Comparison of ENCODE assay signal across 9 mouse cellular contexts in genomic region chr8:122459990-122460389, GRCm38 (mm10). TPM values are rescaled to one million over a fixed set of nuclear protein-coding genes. Genes with fewer than 3 reads are reported as not detected.
DNase-seq lines count a peak whose midpoint lies in the region; ATAC-seq and TF ChIP-seq lines count a peak whose summit lies in the region.
"Had no signal": no experiment of that assay in that cellular context is flagged by ENCODE, and none has a peak within 500 bp of the region (broad histone marks: within the 10 kb centered on the region; RNA-seq: fewer than 3 reads in every experiment).

No protein-coding gene starts in this region.

- ATAC-seq in heart, embryonic 14.5 days (ENCODE audit: insufficient number of reproducible peaks, insufficient read depth, low FRiP score, low read depth) = no peak
- ATAC-seq in midbrain, postnatal 0 days (ENCODE audit: low FRiP score) = no peak

- H3K4me3 ChIP-seq in heart, embryonic 14.5 days (ENCODE audit: control insufficient read depth in 1 of 2, insufficient read depth in 1 of 2, low read depth in 1 of 2, low read length in 2 of 2) = peak overlapping the region; percentile 38 to 42
- H3K4me3 ChIP-seq in ES-Bruce4 (ENCODE audit: low read depth, low read length) = peak overlapping the region; percentile 71
- H3K4me3 ChIP-seq in midbrain, postnatal 0 days (ENCODE audit: low read depth, low read length) = peak overlapping the region; percentile 40

- TF ChIP-seq POLR2A in ES-Bruce4 (IDR thresholded peaks at IDR 0.05; ENCODE audit: insufficient read depth, low read length) = no peak

- peak overlapping the region; percentile 81 for H3K4me2 ChIP-seq in heart, embryonic 14.5 days (ENCODE audit: low read length)
- H3K4me2 ChIP-seq in midbrain, postnatal 0 days (ENCODE audit: low read depth, low read length, poor library complexity, severe bottlenecking) = peak overlapping the region; percentile 87

- TF ChIP-seq CTCF in ES-Bruce4 (IDR thresholded peaks at IDR 0.05; ENCODE audit: low read depth, low read length) = no peak
- TF ChIP-seq CTCF in midbrain, postnatal 0 days (IDR thresholded peaks at IDR 0.05) = no peak

- H3K9ac ChIP-seq in heart, embryonic 14.5 days (ENCODE audit: low read length) = peak overlapping the region; percentile 64
- H3K9ac ChIP-seq in ES-Bruce4 (ENCODE audit: low read depth, poor library complexity, severe bottlenecking) = peak overlapping the region; percentile 68
- H3K9ac ChIP-seq in midbrain, postnatal 0 days (replicated peaks; ENCODE audit: low read length, poor library complexity, severe bottlenecking) = no peak overlapping the region

- H3K27ac ChIP-seq in heart, embryonic 14.5 days (replicated peaks in 1 of 2; ENCODE audit: control insufficient read depth in 1 of 2, insufficient read depth in 1 of 2, low read depth in 2 of 2, low read length in 2 of 2) = no peak overlapping the region
- H3K27ac ChIP-seq in ES-Bruce4 (ENCODE audit: insufficient read depth, low read length) = no peak overlapping the region
- no peak overlapping the region for H3K27ac ChIP-seq in midbrain, postnatal 0 days (ENCODE audit: low read depth, low read length)

- no peak for DNase-seq in heart, adult 8-10 months (ENCODE audit: low spot score)
- peak; percentile 69 for DNase-seq in induced T-regulatory cell, adult 2 months (ENCODE audit: low read depth)
- no peak for DNase-seq in midbrain, postnatal 0 days (ENCODE audit: low spot score)
- DNase-seq in adrenal gland, postnatal 14 days = no peak
- no peak for DNase-seq in spleen, adult 18-20 months
- no peak for DNase-seq in layer of hippocampus, adult 9-11 months

- no peak for TF ChIP-seq EP300 in ES-Bruce4 (IDR thresholded peaks at IDR 0.05; ENCODE audit: insufficient read depth, low read depth, low read length)

- H3K27me3 ChIP-seq in heart, embryonic 14.5 days (ENCODE audit: control insufficient read depth, insufficient read depth, low read length) = peaks cover 19% of the 10 kb centered on the region
- H3K27me3 ChIP-seq in ES-Bruce4 (ENCODE audit: control insufficient read depth, insufficient read depth, low read length, poor library complexity, severe bottlenecking) = no peaks in the 10 kb centered on the region
- H3K27me3 ChIP-seq in midbrain, postnatal 0 days (ENCODE audit: insufficient read depth, low read length) = peaks cover 38% of the 10 kb centered on the region

- H3K9me3 ChIP-seq in heart, embryonic 14.5 days (ENCODE audit: control insufficient read depth, low read length) = no peaks in the 10 kb centered on the region
- no peaks in the 10 kb centered on the region for H3K9me3 ChIP-seq in ES-Bruce4 (replicated peaks; ENCODE audit: control insufficient read depth, insufficient read depth, low read length, poor library complexity, severe bottlenecking)
- H3K9me3 ChIP-seq in midbrain, postnatal 0 days (ENCODE audit: low read length) = no peaks in the 10 kb centered on the region
- H3K9me3 ChIP-seq: G1E had no signal

- 22% methylated on average over 7 of the region's 7 CpGs for WGBS in heart, embryonic 14.5 days
- WGBS in midbrain, postnatal 0 days = 36% methylated on average over 7 of the region's 7 CpGs

- peaks cover 33% of the 10 kb centered on the region in 2 experiments for H3K4me1 ChIP-seq in heart, embryonic 14.5 days (ENCODE audit: control insufficient read depth in 2 of 2, insufficient read depth in 2 of 2, low read length in 2 of 2)
- H3K4me1 ChIP-seq in ES-Bruce4 (ENCODE audit: control insufficient read depth, insufficient read depth, low read length) = peaks cover 6% of the 10 kb centered on the region
- peaks cover 6% of the 10 kb centered on the region; the same call in 1 of the 2 replicates for H3K4me1 ChIP-seq in midbrain, postnatal 0 days (ENCODE audit: insufficient read depth, low read length)

- no peaks in the 10 kb centered on the region for H3K36me3 ChIP-seq in heart, embryonic 14.5 days (ENCODE audit: control insufficient read depth, insufficient read depth, low read length)
- 0 out of 2 replicates have a peak, but pooled peaks cover 4% of the 10 kb centered on the region for H3K36me3 ChIP-seq in ES-Bruce4 (ENCODE audit: control insufficient read depth, insufficient read depth, low read length, poor library complexity, severe bottlenecking)
- no peaks in the 10 kb centered on the region; the same call in 1 of the 2 replicates for H3K36me3 ChIP-seq in midbrain, postnatal 0 days (ENCODE audit: insufficient read depth, low read length)

RNA-seq across cellular contexts. Expression of gene Snai3, which starts 0.5 kb away (rescaled TPM):
- 2.6 TPM in 2 replicates for polyA plus RNA-seq in heart, embryonic 14.5 days (2014; fragmentation: Nextera tagmentation; extraction: Ambion mirVana)
- total RNA-seq in heart, adult 8-10 months (2022) = 10 to 100 TPM in 2 of 4 experiments, 1 to 10 TPM in 2; 2.7 to 14.4 (median 8.2) TPM
- polyA plus RNA-seq in ES-Bruce4 (2011; ENCODE audit: insufficient read depth, insufficient read length, low read depth, missing spikeins) = 10.1 and 10.2 TPM in 2 replicates
- not detected in 2 replicates for total RNA-seq in midbrain, postnatal 0 days (2014; rRNA removed)
- not detected in 2 replicates for polyA plus RNA-seq in midbrain, postnatal 0 days (2015; fragmentation: Nextera tagmentation; extraction: Ambion mirVana)
- total RNA-seq in adrenal gland, postnatal 14 days (2021) = 0.45 TPM in 1 of 2 replicates, not detected in the other
- total RNA-seq: G1E had no signal
- polyA plus RNA-seq: G1E had no signal

RNA-seq across cellular contexts. Expression of gene Rnf166, which starts 15.9 kb away (rescaled TPM):
- 39.8 and 40.8 TPM in 2 replicates for polyA plus RNA-seq in heart, embryonic 14.5 days (2014; fragmentation: Nextera tagmentation; extraction: Ambion mirVana)
- 10 to 100 TPM; 38.4 to 68.1 (median 57.1) TPM for total RNA-seq in heart, adult 8-10 months (2022)
- 15.6 and 17.1 TPM in 2 replicates for polyA plus RNA-seq in ES-Bruce4 (2011; ENCODE audit: insufficient read depth, insufficient read length, low read depth, missing spikeins)
- total RNA-seq in midbrain, postnatal 0 days (2014; rRNA removed) = 26.4 and 40.8 TPM in 2 replicates
- polyA plus RNA-seq in midbrain, postnatal 0 days (2015; fragmentation: Nextera tagmentation; extraction: Ambion mirVana) = 25.1 and 26.5 TPM in 2 replicates
- total RNA-seq in adrenal gland, postnatal 14 days (2021) = 37.9 and 38.5 TPM in 2 replicates

RNA-seq across cellular contexts. Expression of gene Ctu2, which starts 16.0 kb away (rescaled TPM):
- 24.9 and 33.0 TPM in 2 replicates for polyA plus RNA-seq in heart, embryonic 14.5 days (2014; fragmentation: Nextera tagmentation; extraction: Ambion mirVana)
- 10 to 100 TPM in 1 of 4 experiments, 1 to 10 TPM in 3; 5.0 to 12.4 (median 7.7) TPM for total RNA-seq in heart, adult 8-10 months (2022)
- polyA plus RNA-seq in ES-Bruce4 (2011; ENCODE audit: insufficient read depth, insufficient read length, low read depth, missing spikeins) = 40.0 and 44.2 TPM in 2 replicates
- total RNA-seq in midbrain, postnatal 0 days (2014; rRNA removed) = 37.7 and 52.6 TPM in 2 replicates
- polyA plus RNA-seq in midbrain, postnatal 0 days (2015; fragmentation: Nextera tagmentation; extraction: Ambion mirVana) = 95.0 and 99.5 TPM in 2 replicates
- total RNA-seq in adrenal gland, postnatal 14 days (2021) = 21.3 and 23.0 TPM in 2 replicates

RNA-seq across cellular contexts. Expression of gene Mvd, which starts 16.8 kb away (rescaled TPM):
- polyA plus RNA-seq in heart, embryonic 14.5 days (2014; fragmentation: Nextera tagmentation; extraction: Ambion mirVana) = 14.4 and 17.9 TPM in 2 replicates
- total RNA-seq in heart, adult 8-10 months (2022) = 1 to 10 TPM; 3.9 to 5.6 (median 4.9) TPM
- polyA plus RNA-seq in ES-Bruce4 (2011; ENCODE audit: insufficient read depth, insufficient read length, low read depth, missing spikeins) = 60.4 and 61.6 TPM in 2 replicates
- total RNA-seq in midbrain, postnatal 0 days (2014; rRNA removed) = 57.1 and 94.5 TPM in 2 replicates
- 62.1 and 66.8 TPM in 2 replicates for polyA plus RNA-seq in midbrain, postnatal 0 days (2015; fragmentation: Nextera tagmentation; extraction: Ambion mirVana)
- total RNA-seq in adrenal gland, postnatal 14 days (2021) = 10.6 and 13.3 TPM in 2 replicates

RNA-seq across cellular contexts. Expression of gene Cyba, which starts 27.3 kb away (rescaled TPM):
- polyA plus RNA-seq in heart, embryonic 14.5 days (2014; fragmentation: Nextera tagmentation; extraction: Ambion mirVana) = 194 and 196 TPM in 2 replicates
- total RNA-seq in heart, adult 8-10 months (2022) = 10 to 100 TPM; 39.2 to 50.2 (median 44.5) TPM
- polyA plus RNA-seq in ES-Bruce4 (2011; ENCODE audit: insufficient read depth, insufficient read length, low read depth, missing spikeins) = 76.1 and 89.4 TPM in 2 replicates
- 23.1 and 27.7 TPM in 2 replicates for total RNA-seq in midbrain, postnatal 0 days (2014; rRNA removed)
- polyA plus RNA-seq in midbrain, postnatal 0 days (2015; fragmentation: Nextera tagmentation; extraction: Ambion mirVana) = 35.6 and 40.4 TPM in 2 replicates
- 25.5 and 47.7 TPM in 2 replicates for total RNA-seq in adrenal gland, postnatal 14 days (2021)
